ENCODE assay signal across 15 mouse cellular contexts in genomic region chr6:54080518-54081285, GRCm38 (mm10).
"Had no signal": no experiment of that assay in that cellular context is flagged by ENCODE, and none has a peak within 500 bp of the region (broad histone marks: within the 10 kb centered on the region; RNA-seq: fewer than 3 reads in every experiment).

No protein-coding gene starts in this region.

- DNase-seq: kidney, postnatal 25 days; lung, embryonic 14.5 days; lung, postnatal 10 days; lung, postnatal 4 days; midbrain, embryonic 14.5 days; right cerebral cortex, postnatal 4 days; spleen, adult 18-20 months; thymus, adult 18-20 months; thymus, postnatal 14 days had no signal

- H3K27ac ChIP-seq: left cerebral cortex, adult 2 months; limb, embryonic 15.5 days; liver, embryonic 12.5 days; midbrain, embryonic 10.5 days; neural tube, embryonic 15.5 days had no signal

- H3K4me3 ChIP-seq: left cerebral cortex, adult 2 months; limb, embryonic 15.5 days; liver, embryonic 12.5 days; midbrain, embryonic 10.5 days; myocyte; neural tube, embryonic 15.5 days had no signal

- H3K4me1 ChIP-seq: limb, embryonic 15.5 days; liver, embryonic 12.5 days; neural tube, embryonic 15.5 days had no signal

- H3K4me2 ChIP-seq: limb, embryonic 15.5 days; liver, embryonic 12.5 days; lung, embryonic 14.5 days; neural tube, embryonic 15.5 days had no signal

- H3K36me3 ChIP-seq: limb, embryonic 15.5 days; liver, embryonic 12.5 days; midbrain, embryonic 10.5 days; neural tube, embryonic 15.5 days had no signal

- H3K9me3 ChIP-seq: limb, embryonic 15.5 days; liver, embryonic 12.5 days; midbrain, embryonic 10.5 days; neural tube, embryonic 15.5 days had no signal

- H3K9ac ChIP-seq: limb, embryonic 15.5 days; liver, embryonic 12.5 days; lung, embryonic 14.5 days; neural tube, embryonic 15.5 days had no signal

- H3K27me3 ChIP-seq: limb, embryonic 15.5 days; liver, embryonic 12.5 days; neural tube, embryonic 15.5 days had no signal

- ATAC-seq: liver, embryonic 12.5 days had no signal
